Mouse (Mus musculus) heart, embryonic 13.5 days (tissue): Measurements from ENCODE around the gene Ccnyl1. TPM values are rescaled to one million over a fixed set of nuclear protein-coding genes. Genes with fewer than 3 reads are reported as not detected.

Experiments used
- polyA plus RNA-seq: library from polyadenylated mRNA; unstranded; fragments of >200 nt; fragmentation: Nextera tagmentation; extraction: Ambion mirVana; gene quantifications from 2 replicates; pipeline ENCODE4 v1.2.1, GENCODE M21; 2015

The Ccnyl1 gene
- polyA plus RNA-seq, 1 experiment from 2014 or later = 3.9 TPM

Other genes starting within 250 kb of the Ccnyl1 start
- gene Creb1, start 157.8 kb upstream of the Ccnyl1 start, polyA plus RNA-seq = 18.7 and 20.8 TPM in 2 replicates
- 11.9 and 12.9 TPM in 2 replicates for gene Mettl21a, start 73.2 kb upstream of the Ccnyl1 start, polyA plus RNA-seq
- gene Fzd5, start 47.3 kb downstream of the Ccnyl1 start, polyA plus RNA-seq = 1.1 TPM in 2 replicates